Mouse (Mus musculus) CD4-positive, CD25-positive, alpha-beta regulatory T cell, adult 2 months (primary cell): ENCODE results near the gene Vldlr.

ENCODE experiments used
- DNase-seq: peaks from one replicate; pipeline ENCODE4 v3.0.0-alpha.2; 2012; ENCODE audit warnings: low read depth, low spot score

The Vldlr gene

DNA sequence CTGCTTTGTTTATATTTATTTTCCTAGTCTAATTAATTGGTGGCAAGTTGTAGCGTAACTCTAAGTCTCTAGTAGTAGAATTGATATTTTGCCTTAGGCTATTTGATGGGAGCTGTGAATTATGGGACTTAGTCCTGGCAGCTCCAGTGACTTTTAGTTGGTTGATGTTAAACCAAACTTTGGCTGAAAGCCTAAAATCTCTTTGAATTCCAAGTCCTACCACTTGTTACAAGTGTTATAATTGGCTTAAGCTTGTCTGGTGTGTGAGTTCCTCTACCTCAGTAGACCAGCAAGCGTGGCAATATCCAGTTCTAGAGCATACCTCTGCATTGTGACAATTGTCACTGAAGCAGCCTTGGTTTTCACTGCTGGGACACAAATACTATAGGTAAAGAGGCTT lies 17.1 kb downstream of the Vldlr start:
- no peak for DNase-seq

DNA sequence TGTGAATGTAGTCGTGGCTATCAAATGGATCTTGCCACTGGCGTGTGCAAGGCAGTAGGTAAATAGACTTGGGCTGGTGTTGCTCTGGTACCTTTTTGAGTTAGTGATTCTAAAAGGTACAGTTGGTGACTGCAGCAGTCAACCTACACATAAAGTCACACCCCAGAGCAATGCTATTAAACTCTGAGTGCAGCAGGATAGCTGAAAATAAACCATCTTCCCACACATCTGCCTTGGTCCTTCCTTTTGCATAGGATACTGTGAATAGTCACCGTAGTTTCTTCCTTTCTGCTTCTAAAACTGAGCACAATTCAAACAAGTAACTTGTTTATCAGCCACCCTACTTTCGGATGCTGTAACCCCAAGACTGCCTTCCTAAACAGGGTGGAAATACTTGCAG lies 23.6 kb downstream of the Vldlr start:
- no peak for DNase-seq

DNA sequence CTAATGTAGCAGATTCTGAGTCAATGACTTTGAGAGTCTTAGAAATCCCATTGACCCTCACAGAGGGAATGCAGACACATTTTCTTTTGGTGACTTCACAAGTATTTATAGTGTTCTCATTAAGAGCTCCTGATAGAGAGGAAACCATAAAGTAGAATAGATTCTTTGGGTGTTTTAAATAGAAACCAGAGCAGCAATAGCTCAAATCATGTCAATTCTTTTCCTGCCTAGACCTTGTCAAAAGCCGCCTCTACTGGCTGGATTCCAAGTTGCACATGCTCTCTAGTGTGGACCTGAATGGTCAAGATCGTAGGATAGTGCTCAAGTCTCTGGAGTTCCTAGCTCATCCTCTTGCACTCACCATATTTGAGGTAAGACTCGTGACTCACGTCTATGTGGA lies 27.2 kb downstream of the Vldlr start:
- DNase-seq: no peak

DNA sequence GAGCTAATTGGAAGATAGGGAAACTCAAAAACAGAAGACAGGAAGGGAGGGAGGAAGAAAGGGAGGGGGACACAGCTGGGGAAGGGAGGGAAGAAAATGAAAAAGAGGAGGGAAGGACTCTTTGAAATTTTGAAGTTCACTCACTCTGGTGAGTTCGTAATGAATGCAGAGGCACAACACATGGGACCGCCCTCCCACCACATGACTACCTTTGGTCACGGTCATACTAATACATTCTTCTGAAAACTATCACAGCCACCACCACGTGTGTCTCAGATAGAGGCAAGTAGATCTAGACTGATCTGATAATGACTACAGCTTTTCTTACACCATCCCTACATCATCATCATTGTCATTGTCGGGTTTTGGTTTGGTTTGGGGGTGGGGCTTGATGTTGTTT lies 38.5 kb downstream of the Vldlr start:
- no peak for DNase-seq

DNA sequence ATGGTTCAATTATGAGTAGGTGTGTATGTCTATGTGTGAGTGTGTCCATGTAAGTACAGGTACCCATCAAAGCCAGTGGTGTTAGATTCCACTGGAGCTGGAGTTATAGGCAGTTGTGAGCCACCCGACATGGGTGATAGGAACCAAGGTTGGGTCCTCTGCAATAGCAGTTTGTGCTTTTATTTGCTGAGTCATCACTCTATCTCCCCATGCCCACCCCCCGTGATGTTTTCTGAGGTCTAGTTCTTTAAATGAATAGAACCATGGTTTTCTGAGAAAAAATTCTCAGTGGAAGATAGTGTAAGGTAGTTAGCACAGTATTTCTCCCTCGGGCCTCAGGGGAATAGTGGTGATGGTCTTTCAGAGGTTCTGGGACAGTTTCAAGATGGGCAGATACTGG lies 39.4 kb downstream of the Vldlr start:
- no peak for DNase-seq

DNA sequence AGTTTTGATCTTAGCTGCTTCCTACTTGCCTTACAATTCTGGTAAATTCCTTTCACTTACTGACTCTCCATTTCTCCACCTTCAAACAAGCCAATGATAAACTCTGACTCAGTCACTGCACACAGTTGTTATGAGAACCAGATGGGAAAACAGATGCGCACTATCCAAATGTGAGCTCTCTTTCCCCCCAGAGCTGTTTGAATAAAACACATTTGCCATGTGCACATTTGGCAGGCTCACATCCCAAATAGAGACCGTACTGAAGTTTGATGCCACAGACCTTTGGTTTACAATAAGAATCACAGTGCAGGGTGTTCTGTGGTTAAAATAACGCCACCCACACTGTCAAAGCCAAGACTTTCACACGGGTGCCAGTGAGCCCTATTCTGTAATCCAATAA lies 43.8 kb downstream of the Vldlr start:
- DNase-seq: no peak

DNA sequence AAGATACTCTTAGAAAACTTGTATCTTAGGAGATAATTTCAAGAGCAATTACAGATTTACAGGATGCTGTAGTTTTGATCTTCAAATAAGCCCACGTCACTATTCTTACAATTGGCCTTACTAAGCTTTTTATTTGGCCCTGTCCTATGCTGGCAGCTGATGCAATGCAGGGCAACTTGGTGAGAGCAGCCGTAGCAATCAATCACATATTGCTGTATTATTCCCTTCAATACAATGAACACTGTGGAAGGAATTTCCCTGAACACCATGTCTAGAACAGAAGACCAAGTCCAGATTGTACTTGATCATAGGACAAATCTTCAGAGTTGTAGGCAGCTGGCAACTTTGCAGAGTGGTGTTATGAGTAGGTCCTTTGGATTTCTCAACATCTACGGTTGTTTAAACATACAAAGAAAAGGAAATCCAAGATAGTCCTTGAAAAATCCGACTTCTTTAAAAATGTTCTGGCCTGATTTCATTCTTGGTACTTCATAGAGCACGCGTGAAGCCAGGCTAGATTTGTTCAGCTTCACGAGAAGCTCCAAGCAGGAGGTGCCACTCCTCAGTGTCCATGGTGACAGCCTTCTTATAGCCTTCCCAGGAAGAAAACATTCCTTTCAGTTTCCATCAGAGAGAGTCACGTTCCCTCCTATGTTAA lies 44.5 kb downstream of the Vldlr start:
- no peak for DNase-seq

DNA sequence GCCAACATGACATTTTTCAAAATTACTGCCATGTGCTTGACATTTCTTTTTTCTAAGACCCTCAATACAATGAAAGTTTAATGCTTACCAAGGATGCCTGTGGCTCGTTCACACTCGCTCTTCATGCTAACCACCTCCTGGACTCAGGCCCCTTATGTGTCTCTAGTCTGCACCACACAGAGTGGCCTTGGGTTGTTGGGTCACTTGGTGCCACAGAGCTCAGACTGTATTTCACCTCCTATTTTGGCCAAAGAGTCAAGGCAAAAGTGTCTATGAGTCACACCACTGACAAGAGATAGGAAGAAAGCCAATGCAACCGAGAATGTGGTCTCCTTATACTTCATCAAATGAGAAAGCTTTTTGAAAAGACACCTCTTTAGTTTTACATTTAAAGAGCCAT lies 45.9 kb downstream of the Vldlr start:
- DNase-seq: no peak

DNA sequence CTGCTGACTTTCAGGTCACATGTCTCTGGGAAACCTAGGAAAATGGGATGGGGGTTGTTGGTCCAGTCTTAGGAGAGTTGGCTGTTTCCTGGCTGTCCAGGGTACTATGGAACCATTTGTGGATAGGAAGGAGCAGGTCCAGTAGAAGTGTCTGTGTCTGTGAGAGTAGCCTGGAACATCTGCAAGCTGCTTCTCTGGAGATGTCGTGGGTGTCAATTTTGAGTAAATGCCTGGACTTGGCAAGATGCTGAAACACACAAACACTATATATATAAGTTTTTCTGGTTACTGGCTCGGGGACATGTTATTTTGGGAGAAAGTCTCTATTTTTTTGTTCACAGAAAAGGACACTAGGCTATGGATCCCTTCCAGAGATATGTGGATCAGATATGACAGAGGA lies 57.1 kb downstream of the Vldlr start:
- DNase-seq: no peak

DNA sequence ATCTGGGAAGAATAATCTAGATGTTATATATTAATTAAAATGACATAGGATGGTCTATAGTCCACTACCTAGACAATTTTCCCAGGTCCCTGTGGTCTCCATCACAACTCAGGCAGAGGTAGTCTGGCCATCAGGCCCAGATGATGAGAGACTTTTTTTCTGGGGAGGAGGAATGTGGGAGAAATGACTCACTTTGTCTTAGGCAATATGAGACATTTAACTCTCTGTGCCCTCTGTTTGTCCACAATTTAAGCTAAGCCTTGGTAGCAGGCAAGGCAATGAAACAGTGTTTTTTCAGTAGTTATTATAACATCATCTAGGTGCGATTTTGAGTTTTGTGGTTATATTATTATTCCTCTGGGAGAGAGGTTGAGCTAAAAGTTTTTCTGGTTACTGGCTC lies 58.1 kb downstream of the Vldlr start:
- no peak for DNase-seq

DNA sequence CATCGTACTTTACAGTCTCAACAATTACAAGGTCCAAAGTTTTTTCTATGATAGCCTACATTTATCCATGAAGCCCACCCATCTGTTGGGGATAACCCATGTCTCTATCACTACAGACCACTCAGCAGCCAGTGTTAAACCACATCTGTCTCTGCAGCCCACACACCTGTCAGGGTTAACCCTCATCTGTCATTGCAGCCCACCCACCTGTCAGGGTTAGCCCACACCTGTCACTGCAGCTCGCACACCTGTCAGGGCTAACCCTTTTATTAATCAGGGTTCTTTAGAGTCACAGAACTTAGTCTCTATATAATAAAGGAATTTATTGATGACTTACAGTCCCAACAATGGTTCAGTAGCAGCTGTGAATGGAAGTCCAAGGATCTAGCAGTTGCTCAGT lies 62.9 kb downstream of the Vldlr start:
- no peak for DNase-seq
